Mouse (Mus musculus) neutrophil, adult 5-6 weeks (primary cell): Measurements from ENCODE around the gene Cplx2. TPM values are rescaled to one million over a fixed set of nuclear protein-coding genes. Genes with fewer than 3 reads are reported as not detected.

ENCODE experiments used
- ATAC-seq: fragments of 151-379, 151-347 bp; 2 replicates; pipeline ENCODE4 v1.8.0; 2017; ENCODE audit warnings: mild to moderate bottlenecking, moderate TSS enrichment; ENCODE audit not compliant: insufficient number of reproducible peaks, poor library complexity, low FRiP score, severe bottlenecking; ENCODE audit errors: extremely low read depth
- total RNA-seq: library from RNA; stranded (forward); fragments of 200-1000 nt; gene quantifications from 2 replicates; pipeline ENCODE4 v1.2.3, GENCODE M21; 2017

Gene Cplx2
- total RNA-seq, 1 experiment from 2014 or later, result 2.7 TPM

GRCm38 (mm10) chr13:54397069-54397468, 25.9 kb downstream of the Cplx2 start:
- ATAC-seq, result no peak

GRCm38 (mm10) chr13:54400565-54401179, 29.5 kb downstream of the Cplx2 start:
- ATAC-seq, result no peak

GRCm38 (mm10) chr13:54401180-54401569, 30.0 kb downstream of the Cplx2 start:
- no peak for ATAC-seq

- no peak for ATAC-seq
These were observed 31.2 kb downstream of the Cplx2 start for GRCm38 (mm10) chr13:54402346-54402745.

GRCm38 (mm10) chr13:54403224-54404070, 32.3 kb downstream of the Cplx2 start:
- ATAC-seq, result no peak

- ATAC-seq, result no peak
These were observed 33.1 kb downstream of the Cplx2 start for GRCm38 (mm10) chr13:54404205-54404604.

- ATAC-seq, result no peak
These were observed 34.7 kb downstream of the Cplx2 start for GRCm38 (mm10) chr13:54405805-54406204.

- ATAC-seq, result no peak
These were observed 40.5 kb downstream of the Cplx2 start for GRCm38 (mm10) chr13:54411656-54412055.

- ATAC-seq, result no peak
These were observed 41.1 kb downstream of the Cplx2 start for GRCm38 (mm10) chr13:54412236-54412635.

- ATAC-seq, result 0 out of 2 replicates have a peak, but pooled peaks have one; percentile 30
These were observed 41.6 kb downstream of the Cplx2 start for GRCm38 (mm10) chr13:54412721-54413120.

- no peak for ATAC-seq
These were observed 43.9 kb downstream of the Cplx2 start for GRCm38 (mm10) chr13:54415059-54415458.

GRCm38 (mm10) chr13:54418781-54419327, 47.7 kb downstream of the Cplx2 start:
- no peak for ATAC-seq

GRCm38 (mm10) chr13:54420226-54420625, 49.1 kb downstream of the Cplx2 start:
- ATAC-seq, result no peak

GRCm38 (mm10) chr13:54425269-54425668, 54.1 kb downstream of the Cplx2 start:
- ATAC-seq, result peak; percentile 85

GRCm38 (mm10) chr13:54426781-54427655, 55.9 kb downstream of the Cplx2 start:
- ATAC-seq, result no peak

GRCm38 (mm10) chr13:54428771-54429170, 57.6 kb downstream of the Cplx2 start:
- no peak for ATAC-seq

- ATAC-seq, result no peak
These were observed 58.9 kb downstream of the Cplx2 start for GRCm38 (mm10) chr13:54430051-54430450.

GRCm38 (mm10) chr13:54431161-54431560, 60.0 kb downstream of the Cplx2 start:
- no peak for ATAC-seq
